Mouse (Mus musculus) frontal cortex, postnatal 36 days (tissue): Measurements from ENCODE around the gene Plscr5.

Experiments
- DNase-seq, 2 experiments: peaks; one replicate each; pipeline ENCODE4 v3.0.0; 2022; ENCODE audit warnings: low spot score in 2 of 2

Gene Plscr5

GRCm38 (mm10) chr9:92226795-92227194, 34.1 kb downstream of the Plscr5 start:
- DNase-seq, result no peak

- DNase-seq, result no peak
These were observed 36.4 kb downstream of the Plscr5 start for GRCm38 (mm10) chr9:92228867-92229832.

GRCm38 (mm10) chr9:92229833-92230205, 37.1 kb downstream of the Plscr5 start:
- DNase-seq, result no peak

- DNase-seq, result no peak
These were observed 42.2 kb downstream of the Plscr5 start for GRCm38 (mm10) chr9:92234901-92235458.

- no peak for DNase-seq
These were observed 56.2 kb downstream of the Plscr5 start for GRCm38 (mm10) chr9:92248773-92249446.

DNA sequence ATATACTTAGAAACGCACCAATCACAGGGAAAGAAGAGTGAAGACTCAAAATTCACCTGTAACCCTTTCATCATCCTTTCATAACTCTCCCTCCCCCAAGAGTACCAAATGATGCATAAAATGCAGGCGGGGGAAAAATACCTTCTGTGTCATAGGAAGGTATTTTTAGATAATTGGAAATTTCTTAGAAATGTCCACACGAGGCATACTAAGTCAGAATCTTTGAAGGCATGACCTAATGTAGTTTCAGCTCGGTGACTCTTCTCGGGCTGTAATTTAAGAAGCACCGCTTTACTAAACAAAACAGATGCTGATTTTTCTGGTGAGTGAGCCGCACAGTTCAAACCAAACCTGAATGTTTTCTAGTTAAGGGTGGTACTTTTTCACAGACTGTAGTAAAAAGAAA, 56.7 kb downstream of the Plscr5 start, which contains the start of gene Plscr1:
TSS of gene Plscr1 (plus strand) at position 304 of the 406 bp plus-strand sequence.
- no peak for DNase-seq

DNA sequence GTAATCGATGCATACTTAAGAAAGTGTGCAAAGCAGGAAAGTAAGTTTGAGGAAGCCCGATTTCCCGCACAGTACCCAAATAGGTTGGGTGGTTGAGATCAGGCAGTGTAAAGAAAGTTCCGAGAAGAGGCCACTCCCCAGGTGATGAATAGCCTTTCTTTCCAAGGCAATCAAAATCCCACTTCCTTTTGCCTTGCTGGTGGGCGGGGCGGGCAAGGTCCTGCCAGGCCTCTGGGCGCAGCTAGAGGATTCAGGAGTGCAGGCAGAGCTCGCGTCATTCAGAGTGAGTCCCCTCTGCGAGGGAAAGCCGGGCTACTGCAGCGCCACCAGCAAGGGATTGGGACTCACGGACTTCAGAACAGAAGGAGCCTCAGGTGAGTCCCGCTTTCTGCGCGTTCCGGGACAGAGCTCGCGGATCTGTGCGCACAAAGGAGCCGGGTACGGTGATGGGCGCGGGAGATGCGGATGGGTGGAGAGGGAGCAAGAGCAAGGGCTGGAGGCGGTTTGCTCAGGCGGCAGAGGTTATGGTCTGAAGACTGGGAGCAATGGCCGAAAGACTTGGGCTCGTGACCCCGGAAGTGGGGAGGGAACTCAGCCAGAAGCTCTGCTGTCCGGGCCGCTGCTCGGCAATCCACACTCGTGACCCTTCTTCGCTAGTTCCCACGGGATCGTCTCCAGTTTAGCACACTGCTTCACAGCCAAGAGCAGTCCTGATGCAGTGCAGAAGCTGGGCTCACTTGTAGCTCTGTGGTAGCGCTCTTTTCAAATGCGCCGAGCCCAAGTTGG, 57.4 kb downstream of the Plscr5 start:
- DNase-seq, result peak; percentile 35

GRCm38 (mm10) chr9:92252718-92253117, 60.0 kb downstream of the Plscr5 start:
- no peak for DNase-seq

- no peak for DNase-seq
These were observed 61.0 kb downstream of the Plscr5 start for GRCm38 (mm10) chr9:92253585-92254321.
